Mouse (Mus musculus) limb, embryonic 11.5 days (tissue): Measurements from ENCODE around the gene Lrba. TPM values are rescaled to one million over a fixed set of nuclear protein-coding genes. Genes with fewer than 3 reads are reported as not detected.

Source experiments
- ATAC-seq: fragments of 200-750 bp; cut with Nextera tagmentation; 2 replicates; pipeline ENCODE4 v1.8.0; 2017; ENCODE audit warnings: low read depth; ENCODE audit not compliant: insufficient number of reproducible peaks, low FRiP score, low TSS enrichment
- DNase-seq: peaks from one replicate; pipeline ENCODE4 v3.0.0-alpha.2; 2015; ENCODE audit warnings: low spot score
- H3K27ac ChIP-seq: fragments of 300-500 bp; sonication (generic); replicated peaks from 2 replicates; pipeline ENCODE4 v1.5.1; 2014; ENCODE audit warnings: low read depth, mild to moderate bottlenecking, low read length
- H3K27me3 ChIP-seq: fragments of 300-500 bp; sonication (generic); 2 replicates; pipeline ENCODE4 v1.6.1; 2014; ENCODE audit warnings: mild to moderate bottlenecking, low read length, mixed read lengths; ENCODE audit not compliant: control insufficient read depth, insufficient read depth
- H3K36me3 ChIP-seq: fragments of 300-500 bp; sonication (generic); 2 replicates; pipeline ENCODE4 v1.6.1; 2014; ENCODE audit warnings: mild to moderate bottlenecking, low read length, moderate library complexity, mixed read lengths; ENCODE audit not compliant: control insufficient read depth, insufficient read depth
- H3K4me1 ChIP-seq: fragments of 300-500 bp; sonication (generic); 2 replicates; pipeline ENCODE4 v1.6.1; 2014; ENCODE audit warnings: low read length, mixed read lengths; ENCODE audit not compliant: control insufficient read depth, insufficient read depth
- H3K4me2 ChIP-seq: fragments of 300-500 bp; sonication (generic); 2 replicates; pipeline ENCODE4 v1.6.1; 2014; ENCODE audit warnings: low read depth, mild to moderate bottlenecking, moderate library complexity; ENCODE audit not compliant: severe bottlenecking
- H3K4me3 ChIP-seq: fragments of 300-500 bp; sonication (generic); 2 replicates; pipeline ENCODE4 v1.5.1; 2014; ENCODE audit warnings: low read depth, low read length
- H3K9ac ChIP-seq: fragments of 300-500 bp; sonication (generic); 2 replicates; pipeline ENCODE4 v1.6.1; 2014; ENCODE audit warnings: mild to moderate bottlenecking, low read length
- H3K9me3 ChIP-seq: fragments of 300-500 bp; sonication (generic); 2 replicates; pipeline ENCODE4 v1.6.1; 2016; ENCODE audit warnings: low read length; ENCODE audit not compliant: control insufficient read depth
- WGBS: fragments of 180-500 bp; shearing (Covaris S2); extraction: QIAGEN DNeasy Blood & Tissue Kit; methylation state at CpG from one replicate; pipeline ENCODE4 v1.1.7; 2014; 5-methylcytosine and 5-hydroxymethylcytosine counted together
- polyA plus RNA-seq: library from polyadenylated mRNA; unstranded; fragments of >200 nt; fragmentation: Nextera tagmentation; extraction: Ambion mirVana; gene quantifications from 2 replicates; pipeline ENCODE4 v1.2.1, GENCODE M21; 2014

Gene Lrba
- polyA plus RNA-seq, 1 experiment from 2014 or later, result 11.9 TPM

- 90% methylated on average over 9 of the region's 9 CpGs for WGBS
- DNase-seq, result no peak
Observed at GRCm38 (mm10) chr3:86799041-86799440, 574.6 kb downstream of the Lrba start.

GRCm38 (mm10) chr3:86800841-86801240 lies 576.4 kb downstream of the Lrba start:
- no peak overlapping the region for H3K4me2 ChIP-seq
- no peaks in the 10 kb centered on the region for H3K36me3 ChIP-seq
- no peaks in the 10 kb centered on the region for H3K27me3 ChIP-seq
- H3K4me1 ChIP-seq, result peaks cover 10% of the 10 kb centered on the region; the same call in 1 of the 2 replicates
- no peak overlapping the region for H3K4me3 ChIP-seq
- H3K27ac ChIP-seq, result no peak overlapping the region
- WGBS, result 87% methylated on average over 8 of the region's 8 CpGs
- H3K9ac ChIP-seq, result no peak overlapping the region
- DNase-seq (no peak), ATAC-seq (no peak)
- H3K9me3 ChIP-seq, result no peaks in the 10 kb centered on the region

More at GRCm38 (mm10) chr3:86799041-86799440, 574.6 kb downstream of the Lrba start:
- no peak for ATAC-seq
- Histone ChIP-seq H3K27ac (no peak overlapping the region), H3K36me3 (no peaks in the 10 kb centered on the region), H3K27me3 (no peaks in the 10 kb centered on the region), H3K4me3 (no peak overlapping the region), H3K4me2 (no peak overlapping the region), H3K4me1 (peaks cover 10% of the 10 kb centered on the region; the same call in 1 of the 2 replicates), H3K9me3 (no peaks in the 10 kb centered on the region), H3K9ac (no peak overlapping the region)

GRCm38 (mm10) chr3:86802825-86803224 lies 578.3 kb downstream of the Lrba start:
- Histone ChIP-seq H3K4me2 (no peak overlapping the region), H3K9me3 (no peaks in the 10 kb centered on the region), H3K27ac (no peak overlapping the region), H3K4me1 (peaks cover 10% of the 10 kb centered on the region; the same call in 1 of the 2 replicates), H3K4me3 (no peak overlapping the region), H3K9ac (no peak overlapping the region), H3K27me3 (no peaks in the 10 kb centered on the region), H3K36me3 (no peaks in the 10 kb centered on the region)
- DNase-seq, result no peak
- ATAC-seq, result no peak
- 82% methylated on average over 8 of the region's 8 CpGs for WGBS

GRCm38 (mm10) chr3:86804265-86804664 lies 579.8 kb downstream of the Lrba start:
- no peak overlapping the region for H3K4me2 ChIP-seq
- H3K9me3 ChIP-seq, result no peaks in the 10 kb centered on the region
- no peak overlapping the region for H3K27ac ChIP-seq
- H3K27me3 ChIP-seq, result no peaks in the 10 kb centered on the region
- H3K9ac ChIP-seq, result no peak overlapping the region
- H3K36me3 ChIP-seq, result no peaks in the 10 kb centered on the region
- no peak overlapping the region for H3K4me3 ChIP-seq
- WGBS, result 91% methylated on average over 9 of the region's 9 CpGs
- DNase-seq (no peak), ATAC-seq (no peak)
- peaks cover 7% of the 10 kb centered on the region; the same call in 1 of the 2 replicates for H3K4me1 ChIP-seq

- no peak for ATAC-seq
Observed at GRCm38 (mm10) chr3:86806834-86807233, 582.4 kb downstream of the Lrba start.

GRCm38 (mm10) chr3:86807750-86808467 lies 583.4 kb downstream of the Lrba start:
- H3K4me2 ChIP-seq, result no peak overlapping the region
- no peaks in the 10 kb centered on the region for H3K27me3 ChIP-seq
- H3K9me3 ChIP-seq, result no peaks in the 10 kb centered on the region
- ATAC-seq (no peak), DNase-seq (peak; percentile 64)
- 82% methylated on average over 14 of the region's 14 CpGs for WGBS
- no peak overlapping the region for H3K9ac ChIP-seq
- no peak overlapping the region for H3K27ac ChIP-seq
- H3K36me3 ChIP-seq, result no peaks in the 10 kb centered on the region
- H3K4me1 ChIP-seq, result no peaks in the 10 kb centered on the region
- no peak overlapping the region for H3K4me3 ChIP-seq

More at GRCm38 (mm10) chr3:86806834-86807233, 582.4 kb downstream of the Lrba start:
- H3K9ac ChIP-seq, result no peak overlapping the region
- no peak overlapping the region for H3K4me2 ChIP-seq
- no peak overlapping the region for H3K4me3 ChIP-seq
- DNase-seq, result no peak
- WGBS, result 84% methylated on average over 9 of the region's 9 CpGs
- no peaks in the 10 kb centered on the region for H3K9me3 ChIP-seq
- H3K27me3 ChIP-seq, result no peaks in the 10 kb centered on the region
- H3K4me1 ChIP-seq, result no peaks in the 10 kb centered on the region; the same call in 1 of the 2 replicates
- no peak overlapping the region for H3K27ac ChIP-seq
- H3K36me3 ChIP-seq, result no peaks in the 10 kb centered on the region

GRCm38 (mm10) chr3:86809199-86809598 lies 584.7 kb downstream of the Lrba start:
- no peak overlapping the region for H3K9ac ChIP-seq
- no peak for DNase-seq
- no peak for ATAC-seq
- no peaks in the 10 kb centered on the region for H3K36me3 ChIP-seq
- H3K9me3 ChIP-seq, result no peaks in the 10 kb centered on the region
- H3K27ac ChIP-seq, result no peak overlapping the region
- WGBS, result 86% methylated on average over 9 of the region's 9 CpGs
- H3K4me2 ChIP-seq, result no peak overlapping the region
- H3K27me3 ChIP-seq, result no peaks in the 10 kb centered on the region
- no peak overlapping the region for H3K4me3 ChIP-seq
- H3K4me1 ChIP-seq, result no peaks in the 10 kb centered on the region

- no peak overlapping the region for H3K27ac ChIP-seq
- no peaks in the 10 kb centered on the region for H3K27me3 ChIP-seq
- WGBS, result 55% methylated on average over 2 of the region's 2 CpGs
- no peak for DNase-seq
- ATAC-seq, result no peak
- H3K36me3 ChIP-seq, result no peaks in the 10 kb centered on the region
- H3K4me3 ChIP-seq, result no peak overlapping the region
- no peak overlapping the region for H3K9ac ChIP-seq
- no peaks in the 10 kb centered on the region for H3K9me3 ChIP-seq
- H3K4me1 ChIP-seq, result no peaks in the 10 kb centered on the region
- no peak overlapping the region for H3K4me2 ChIP-seq
Observed at GRCm38 (mm10) chr3:86809646-86810045, 585.2 kb downstream of the Lrba start.
